Mouse (Mus musculus): ENCODE results near the gene 1700029H14Rik. TPM values are rescaled to one million over a fixed set of nuclear protein-coding genes. Genes with fewer than 3 reads are reported as not detected.
A peak's percentile ranks its signal among the peaks of the same experiment; 100 is the strongest.

1700029H14Rik gene
- not detected in 2 replicates for polyA plus RNA-seq (2015; fragmentation: Nextera tagmentation; extraction: Ambion mirVana)

DNA sequence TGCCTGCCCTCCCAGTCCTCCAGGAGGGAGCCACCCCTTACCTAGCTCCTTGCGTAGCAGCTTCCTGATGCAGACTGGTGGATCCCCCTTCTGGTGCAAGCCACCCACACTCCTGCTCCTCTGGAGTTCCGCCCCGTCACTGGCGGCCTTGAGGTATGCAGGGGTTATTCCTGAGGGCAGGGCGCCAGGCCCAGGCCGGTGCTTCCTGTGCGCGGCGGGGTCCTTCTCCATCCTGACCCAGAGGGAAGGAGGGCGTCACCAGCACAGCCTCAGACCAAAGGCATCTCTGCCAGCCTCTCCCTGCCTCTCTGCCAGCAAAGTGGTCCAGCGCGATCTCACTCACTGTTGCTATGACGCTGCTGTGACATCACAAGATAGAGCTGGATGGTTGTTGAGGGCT, at the start of gene 1700029H14Rik:
Gene 1700029H14Rik, minus strand, starts transcription at position 344 of the 400 bp plus-strand sequence.
- peak; percentile 27 for TF ChIP-seq CTCF (IDR thresholded peaks at IDR 0.05; ENCODE audit: low read depth)
- Histone ChIP-seq H3K4me3 (ENCODE audit: low read depth, low read length) (no peak within 1 kb of the TSS), H3K27ac (ENCODE audit: low read depth, low read length) (no peak within 1 kb of the TSS), H3K36me3 (ENCODE audit: control insufficient read depth, insufficient read depth) (0 out of 2 replicates have a peak, but pooled peaks cover 4% of the 10 kb centered on the region), H3K4me2 (replicated peaks; ENCODE audit: low read depth) (no peak within 1 kb of the TSS), H3K9ac (ENCODE audit: low read depth, low read length) (no peak within 1 kb of the TSS), H3K9me3 (ENCODE audit: control insufficient read depth) (no peaks in the 10 kb centered on the region), H3K27me3 (replicated peaks; ENCODE audit: control insufficient read depth, insufficient read depth, low read length) (no peaks in the 10 kb centered on the region), H3K4me1 (replicated peaks; ENCODE audit: control insufficient read depth, insufficient read depth, low read length) (no peaks in the 10 kb centered on the region)
- no peak for ATAC-seq
- 23% methylated on average over 13 of the region's 13 CpGs for WGBS

DNA sequence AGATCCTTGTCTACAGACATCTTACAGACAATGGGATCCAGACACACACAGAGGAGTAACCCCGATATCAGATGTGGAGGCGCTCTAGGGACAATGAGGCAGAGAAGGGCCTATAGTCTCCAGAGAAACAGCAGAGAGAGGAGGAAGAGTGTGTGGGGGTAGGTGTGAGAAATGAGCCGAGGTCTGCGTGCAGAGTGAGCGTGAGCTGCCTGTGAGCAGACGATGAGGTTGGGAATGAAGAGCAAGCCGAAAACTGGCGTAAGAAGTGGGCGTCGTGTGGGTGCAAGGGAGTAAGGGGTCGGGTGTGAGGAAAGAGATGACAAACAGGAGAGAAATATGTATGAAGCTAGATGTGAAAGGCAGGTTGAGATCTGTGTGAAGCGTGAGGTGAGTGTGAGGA, 49.4 kb upstream of the 1700029H14Rik start:
- Histone ChIP-seq H3K4me3 (ENCODE audit: low read depth, low read length) (no peak overlapping the region), H3K4me1 (replicated peaks; ENCODE audit: control insufficient read depth, insufficient read depth, low read length) (no peaks in the 10 kb centered on the region), H3K9me3 (ENCODE audit: control insufficient read depth) (no peaks in the 10 kb centered on the region), H3K27me3 (replicated peaks; ENCODE audit: control insufficient read depth, insufficient read depth, low read length) (no peaks in the 10 kb centered on the region), H3K4me2 (replicated peaks; ENCODE audit: low read depth) (no peak overlapping the region), H3K27ac (ENCODE audit: low read depth, low read length) (no peak overlapping the region), H3K9ac (ENCODE audit: low read depth, low read length) (no peak overlapping the region), H3K36me3 (ENCODE audit: control insufficient read depth, insufficient read depth) (peaks cover 14% of the 10 kb centered on the region)
- ATAC-seq: no peak
- TF ChIP-seq CTCF (IDR thresholded peaks at IDR 0.05; ENCODE audit: low read depth): no peak
- WGBS: 92% methylated on average over 12 of the region's 12 CpGs

DNA sequence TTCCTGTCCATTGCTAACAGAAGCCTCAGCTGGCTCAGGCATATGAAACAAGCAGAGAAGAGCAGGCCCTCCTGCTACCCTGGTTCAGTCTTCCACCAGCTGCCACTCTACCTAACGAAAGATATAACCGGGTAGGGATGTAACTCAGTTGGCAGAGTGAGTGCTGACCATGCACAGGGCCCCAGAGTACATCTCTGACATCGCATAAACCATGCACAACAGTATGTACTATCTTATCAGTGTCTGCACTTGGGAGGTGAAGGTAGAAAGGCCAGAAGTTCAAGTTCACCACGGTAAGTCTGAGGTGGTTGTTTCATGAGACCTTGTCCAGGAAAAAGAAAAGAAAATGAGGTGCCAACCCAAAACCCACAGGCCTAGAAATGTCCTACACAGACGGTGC, 47.7 kb upstream of the 1700029H14Rik start:
- Histone ChIP-seq H3K4me1 (replicated peaks; ENCODE audit: control insufficient read depth, insufficient read depth, low read length) (no peaks in the 10 kb centered on the region), H3K4me3 (ENCODE audit: low read depth, low read length) (no peak overlapping the region), H3K27ac (ENCODE audit: low read depth, low read length) (peak overlapping the region; percentile 46; the same call in 1 of the 2 replicates), H3K9ac (ENCODE audit: low read depth, low read length) (no peak overlapping the region), H3K36me3 (ENCODE audit: control insufficient read depth, insufficient read depth) (peaks cover 15% of the 10 kb centered on the region), H3K27me3 (replicated peaks; ENCODE audit: control insufficient read depth, insufficient read depth, low read length) (no peaks in the 10 kb centered on the region), H3K4me2 (replicated peaks; ENCODE audit: low read depth) (no peak overlapping the region), H3K9me3 (ENCODE audit: control insufficient read depth) (no peaks in the 10 kb centered on the region)
- no peak for TF ChIP-seq CTCF (IDR thresholded peaks at IDR 0.05; ENCODE audit: low read depth)
- 50% methylated on average over 5 of the region's 5 CpGs for WGBS
- ATAC-seq: peak; percentile 51

DNA sequence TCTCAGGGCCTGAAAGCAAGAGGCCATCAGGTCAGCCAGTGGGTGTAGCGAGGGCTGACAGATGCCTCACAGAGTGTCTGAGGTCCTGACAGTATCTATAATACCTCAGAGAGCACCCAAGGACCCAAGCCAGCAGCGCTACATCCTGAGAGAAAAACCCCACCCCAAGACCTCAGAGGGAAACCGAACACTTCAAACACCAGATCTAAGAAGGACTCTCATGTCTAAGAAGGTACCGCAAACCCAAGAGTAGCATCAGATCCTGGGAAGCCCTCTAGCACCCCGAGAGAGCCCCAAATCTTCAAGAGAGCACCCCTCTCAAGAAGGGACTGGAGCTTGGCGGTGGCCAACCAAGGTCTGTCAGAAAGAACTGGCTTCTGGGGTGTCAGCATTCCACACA, 46.7 kb upstream of the 1700029H14Rik start:
- Histone ChIP-seq H3K27ac (ENCODE audit: low read depth, low read length) (no peak overlapping the region), H3K27me3 (replicated peaks; ENCODE audit: control insufficient read depth, insufficient read depth, low read length) (no peaks in the 10 kb centered on the region), H3K4me1 (replicated peaks; ENCODE audit: control insufficient read depth, insufficient read depth, low read length) (no peaks in the 10 kb centered on the region), H3K9ac (ENCODE audit: low read depth, low read length) (no peak overlapping the region), H3K9me3 (ENCODE audit: control insufficient read depth) (no peaks in the 10 kb centered on the region), H3K4me2 (replicated peaks; ENCODE audit: low read depth) (no peak overlapping the region), H3K36me3 (ENCODE audit: control insufficient read depth, insufficient read depth) (peaks cover 18% of the 10 kb centered on the region), H3K4me3 (ENCODE audit: low read depth, low read length) (no peak overlapping the region)
- no peak for TF ChIP-seq CTCF (IDR thresholded peaks at IDR 0.05; ENCODE audit: low read depth)
- no peak for ATAC-seq
- WGBS: 94% methylated on average over 6 of the region's 6 CpGs

DNA sequence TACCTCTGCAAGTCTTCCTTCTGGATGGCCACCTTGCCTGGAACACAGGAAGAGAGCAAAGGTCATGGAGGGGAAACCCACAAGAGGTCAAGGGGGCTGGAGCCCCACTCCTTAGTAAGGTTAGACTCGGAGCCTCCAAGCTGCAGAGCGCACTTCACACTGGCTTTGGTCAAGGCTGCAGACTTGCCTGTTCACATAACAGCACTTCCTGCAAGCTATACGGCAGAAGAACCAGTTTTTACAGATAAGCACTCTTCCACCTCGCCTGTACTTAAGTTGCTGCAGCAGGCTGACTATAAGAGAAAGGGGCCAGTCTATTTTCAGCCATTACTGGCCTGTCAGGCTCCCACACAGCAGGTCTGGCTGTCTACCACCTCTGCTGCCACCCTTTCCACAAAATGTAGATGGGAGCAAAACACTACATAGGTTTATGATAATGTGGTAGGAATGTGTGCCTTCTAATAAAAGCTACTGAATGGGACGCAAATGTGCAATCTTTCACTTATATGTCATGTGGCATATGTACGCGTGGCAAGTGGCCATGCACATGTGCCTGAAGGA, 43.7 kb upstream of the 1700029H14Rik start:
- no peaks in the 10 kb centered on the region for H3K9me3 ChIP-seq (ENCODE audit: control insufficient read depth)
- no peak for TF ChIP-seq CTCF (IDR thresholded peaks at IDR 0.05; ENCODE audit: low read depth)
- no peak for ATAC-seq
- H3K9ac ChIP-seq (ENCODE audit: low read depth, low read length): no peak overlapping the region
- WGBS: 47% methylated on average over 7 of the region's 7 CpGs
- no peak overlapping the region for H3K27ac ChIP-seq (ENCODE audit: low read depth, low read length)
- H3K27me3 ChIP-seq (replicated peaks; ENCODE audit: control insufficient read depth, insufficient read depth, low read length): no peaks in the 10 kb centered on the region
- no peak overlapping the region for H3K4me3 ChIP-seq (ENCODE audit: low read depth, low read length)
- peaks cover 13% of the 10 kb centered on the region; the same call in 1 of the 2 replicates for H3K36me3 ChIP-seq (ENCODE audit: control insufficient read depth, insufficient read depth)
- H3K4me1 ChIP-seq (replicated peaks; ENCODE audit: control insufficient read depth, insufficient read depth, low read length): no peaks in the 10 kb centered on the region
- no peak overlapping the region for H3K4me2 ChIP-seq (replicated peaks; ENCODE audit: low read depth)

DNA sequence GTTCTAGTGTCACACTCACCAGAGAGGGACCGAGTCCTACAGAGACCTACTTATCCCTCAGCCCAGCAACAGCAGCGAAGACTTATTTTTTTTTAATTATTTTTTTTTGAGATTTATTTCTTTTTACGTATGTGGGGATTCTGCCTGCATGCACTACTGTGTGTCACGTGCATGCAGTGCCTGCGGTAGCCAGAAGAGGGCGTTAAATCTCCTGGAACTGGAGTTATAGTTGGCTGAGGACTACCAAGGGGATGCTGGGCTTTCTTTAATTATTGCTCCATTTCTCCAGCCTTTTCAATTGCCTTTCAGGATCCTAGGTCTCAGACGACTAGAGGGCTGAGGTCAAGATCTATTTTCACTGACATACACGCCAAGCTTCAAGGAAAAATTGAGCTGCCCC, 40.4 kb upstream of the 1700029H14Rik start:
- H3K4me2 ChIP-seq (replicated peaks; ENCODE audit: low read depth): no peak overlapping the region
- H3K27ac ChIP-seq (ENCODE audit: low read depth, low read length): no peak overlapping the region
- peaks cover 13% of the 10 kb centered on the region; the same call in 1 of the 2 replicates for H3K36me3 ChIP-seq (ENCODE audit: control insufficient read depth, insufficient read depth)
- TF ChIP-seq CTCF (IDR thresholded peaks at IDR 0.05; ENCODE audit: low read depth): peak; percentile 72
- no peaks in the 10 kb centered on the region for H3K9me3 ChIP-seq (ENCODE audit: control insufficient read depth)
- H3K9ac ChIP-seq (ENCODE audit: low read depth, low read length): no peak overlapping the region
- H3K27me3 ChIP-seq (replicated peaks; ENCODE audit: control insufficient read depth, insufficient read depth, low read length): no peaks in the 10 kb centered on the region
- 73% methylated on average over 8 of the region's 8 CpGs for WGBS
- no peak for ATAC-seq
- no peaks in the 10 kb centered on the region for H3K4me1 ChIP-seq (replicated peaks; ENCODE audit: control insufficient read depth, insufficient read depth, low read length)
- H3K4me3 ChIP-seq (ENCODE audit: low read depth, low read length): no peak overlapping the region
